Mouse (Mus musculus): ENCODE results near the gene Gm9936. TPM values are rescaled to one million over a fixed set of nuclear protein-coding genes. Genes with fewer than 3 reads are reported as not detected.
A peak's percentile ranks its signal among the peaks of the same experiment; 100 is the strongest.

The Gm9936 gene
- total RNA-seq (2021) = not detected
- not detected in 2 replicates for polyA plus RNA-seq (2012; rRNA removed)
- long read RNA-seq = 0 reads

- no peak for DNase-seq
- H3K9ac ChIP-seq (ENCODE audit: low read depth, low read length) = no peak within 1 kb of the TSS
- H3K4me3 ChIP-seq = no peak within 1 kb of the TSS
- H3K27me3 ChIP-seq (ENCODE audit: control insufficient read depth, insufficient read depth, low read length) = no peaks in the 10 kb centered on the region
- H3K36me3 ChIP-seq (ENCODE audit: control insufficient read depth, insufficient read depth, low read length) = no peaks in the 10 kb centered on the region
- intact Hi-C loops (cut with DNase I) = no loop called here
- peaks cover 3% of the 10 kb centered on the region; the same call in 1 of the 2 replicates for H3K4me1 ChIP-seq (ENCODE audit: control insufficient read depth, insufficient read depth, low read length)
- no peaks in the 10 kb centered on the region for H3K79me2 ChIP-seq (replicated peaks; ENCODE audit: control insufficient read depth, insufficient read depth, low read length)
- TF ChIP-seq EP300 (IDR thresholded peaks at IDR 0.05; ENCODE audit: insufficient read depth, low read depth, low read length) (no peak), CTCF (IDR thresholded peaks at IDR 0.05) (no peak), POLR2A (IDR thresholded peaks at IDR 0.05; ENCODE audit: insufficient read depth, low read depth, low read length) (no peak)
- H3K27ac ChIP-seq = no peak within 1 kb of the TSS
- WGBS = 74% methylated on average over 12 of the region's 12 CpGs
Measured at GRCm38 (mm10) chr5:114858582-114858981, at the start of gene Gm9936. Gene Gm9936 (minus strand): TSS chr5:114858682.

GRCm38 (mm10) chr5:114902413-114902812, 43.9 kb upstream of the Gm9936 start:
- Histone ChIP-seq H3K9ac (ENCODE audit: low read depth, low read length) (no peak overlapping the region), H3K27me3 (ENCODE audit: control insufficient read depth, insufficient read depth, low read length) (no peaks in the 10 kb centered on the region), H3K79me2 (replicated peaks; ENCODE audit: control insufficient read depth, insufficient read depth, low read length) (no peaks in the 10 kb centered on the region), H3K36me3 (ENCODE audit: control insufficient read depth, insufficient read depth, low read length) (no peaks in the 10 kb centered on the region), H3K4me1 (ENCODE audit: control insufficient read depth, insufficient read depth, low read length) (no peaks in the 10 kb centered on the region; the same call in 1 of the 2 replicates), H3K4me3 (no peak overlapping the region), H3K27ac (no peak overlapping the region)
- TF ChIP-seq CTCF (IDR thresholded peaks at IDR 0.05) = peak; percentile 83
- no peak for TF ChIP-seq POLR2A (IDR thresholded peaks at IDR 0.05; ENCODE audit: insufficient read depth, low read depth, low read length)
- peak in 1 of 2 experiments; percentile 39 for DNase-seq
- intact Hi-C loops (cut with DNase I) = loop anchor here (2.0 kb wide), 1 partner anchor 264 kb away; no protein-coding TSS in a partner anchor
- 61% methylated on average over 1 of the region's 1 CpGs for WGBS

- no peaks in the 10 kb centered on the region for H3K36me3 ChIP-seq (ENCODE audit: control insufficient read depth, insufficient read depth, low read length)
- H3K4me3 ChIP-seq = no peak overlapping the region
- H3K79me2 ChIP-seq (replicated peaks; ENCODE audit: control insufficient read depth, insufficient read depth, low read length) = no peaks in the 10 kb centered on the region
- intact Hi-C loops (cut with DNase I) = loop anchor here (5.0 kb wide), 1 partner anchor 77 kb away; the partner anchor contains the start of gene 1500011B03Rik
- no peak for TF ChIP-seq CTCF (IDR thresholded peaks at IDR 0.05)
- TF ChIP-seq EP300 (IDR thresholded peaks at IDR 0.05; ENCODE audit: insufficient read depth, low read depth, low read length) = no peak
- no peak for TF ChIP-seq POLR2A (IDR thresholded peaks at IDR 0.05; ENCODE audit: insufficient read depth, low read depth, low read length)
- H3K27me3 ChIP-seq (ENCODE audit: control insufficient read depth, insufficient read depth, low read length) = no peaks in the 10 kb centered on the region
- no peak overlapping the region for H3K9ac ChIP-seq (ENCODE audit: low read depth, low read length)
- peaks cover 3% of the 10 kb centered on the region for H3K4me1 ChIP-seq (ENCODE audit: control insufficient read depth, insufficient read depth, low read length)
- DNase-seq = no peak
- 55% methylated on average over 7 of the region's 7 CpGs for WGBS
- no peak overlapping the region for H3K27ac ChIP-seq
Measured at GRCm38 (mm10) chr5:114898857-114899256, 40.4 kb upstream of the Gm9936 start.

GRCm38 (mm10) chr5:114897374-114897793, 38.9 kb upstream of the Gm9936 start:
- peak overlapping the region; percentile 65 for H3K9ac ChIP-seq (ENCODE audit: low read depth, low read length)
- no peaks in the 10 kb centered on the region for H3K36me3 ChIP-seq (ENCODE audit: control insufficient read depth, insufficient read depth, low read length)
- peaks cover 3% of the 10 kb centered on the region for H3K4me1 ChIP-seq (ENCODE audit: control insufficient read depth, insufficient read depth, low read length)
- DNase-seq = peak; percentile 74 to 76
- 4% methylated on average over 7 of the region's 7 CpGs for WGBS
- TF ChIP-seq POLR2A (IDR thresholded peaks at IDR 0.05; ENCODE audit: insufficient read depth, low read depth, low read length) (peak; percentile 81), CTCF (IDR thresholded peaks at IDR 0.05) (no peak), EP300 (IDR thresholded peaks at IDR 0.05; ENCODE audit: insufficient read depth, low read depth, low read length) (0 out of 2 replicates have a peak, but pooled peaks have one; percentile 24)
- peak overlapping the region; percentile 68 for H3K4me3 ChIP-seq
- intact Hi-C loops (cut with DNase I) = loop anchor here (5.0 kb wide), 1 partner anchor 75 kb away; the partner anchor contains the start of gene 1500011B03Rik
- H3K27ac ChIP-seq = peak overlapping the region; percentile 94
- no peaks in the 10 kb centered on the region for H3K27me3 ChIP-seq (ENCODE audit: control insufficient read depth, insufficient read depth, low read length)
- no peaks in the 10 kb centered on the region for H3K79me2 ChIP-seq (replicated peaks; ENCODE audit: control insufficient read depth, insufficient read depth, low read length)

DNA sequence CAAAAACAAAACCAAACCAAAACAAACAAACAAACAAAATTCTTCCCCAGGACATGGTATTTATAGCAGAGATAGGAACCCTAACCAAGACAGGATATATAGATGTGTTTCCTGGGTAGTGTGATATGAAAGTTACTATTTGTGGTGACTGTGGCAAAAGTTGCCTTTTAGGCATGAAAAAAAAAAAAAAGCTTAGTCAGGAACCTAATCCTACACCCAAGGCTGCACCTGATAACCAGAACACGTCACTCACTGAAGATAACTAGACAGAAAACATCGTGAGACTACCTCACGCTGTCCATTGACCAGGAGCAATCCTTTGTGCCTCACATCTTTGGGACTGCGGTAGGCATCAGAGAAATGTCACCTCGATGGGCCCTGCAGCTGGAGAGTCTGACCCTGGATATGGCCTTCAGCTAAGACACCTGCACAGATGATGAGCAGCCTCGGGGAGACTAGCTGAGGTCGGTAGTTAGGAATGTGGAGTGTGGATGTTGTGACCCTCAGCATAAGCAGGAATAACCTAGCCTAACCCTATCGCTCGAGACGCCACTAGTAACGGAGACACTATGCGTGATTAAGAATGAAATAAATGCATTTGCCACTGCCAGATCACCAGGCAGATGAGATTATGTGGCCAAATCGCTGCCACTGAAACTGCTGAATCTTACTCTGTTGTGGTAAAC, 38.3 kb upstream of the Gm9936 start, which contains the start of gene Oasl2:
Gene Oasl2 (plus strand): TSS at position 249 of the 686 bp plus-strand sequence.
- H3K36me3 ChIP-seq (ENCODE audit: control insufficient read depth, insufficient read depth, low read length) = no peaks in the 10 kb centered on the region
- H3K27ac ChIP-seq = peak within 1 kb of the TSS; percentile 94
- H3K4me3 ChIP-seq = peak within 1 kb of the TSS; percentile 68
- intact Hi-C loops (cut with DNase I) = loop anchor here (5.0 kb wide), 1 partner anchor 75 kb away; the partner anchor contains the start of gene 1500011B03Rik
- TF ChIP-seq POLR2A (IDR thresholded peaks at IDR 0.05; ENCODE audit: insufficient read depth, low read depth, low read length) (no peak), CTCF (IDR thresholded peaks at IDR 0.05) (no peak), EP300 (IDR thresholded peaks at IDR 0.05; ENCODE audit: insufficient read depth, low read depth, low read length) (no peak)
- peak in 1 of 2 experiments; percentile 13 for DNase-seq
- 32% methylated on average over 13 of the region's 13 CpGs for WGBS
- no peaks in the 10 kb centered on the region for H3K79me2 ChIP-seq (replicated peaks; ENCODE audit: control insufficient read depth, insufficient read depth, low read length)
- peak within 1 kb of the TSS; percentile 65 for H3K9ac ChIP-seq (ENCODE audit: low read depth, low read length)
- no peaks in the 10 kb centered on the region for H3K27me3 ChIP-seq (ENCODE audit: control insufficient read depth, insufficient read depth, low read length)
- H3K4me1 ChIP-seq (ENCODE audit: control insufficient read depth, insufficient read depth, low read length) = peaks cover 3% of the 10 kb centered on the region

DNA sequence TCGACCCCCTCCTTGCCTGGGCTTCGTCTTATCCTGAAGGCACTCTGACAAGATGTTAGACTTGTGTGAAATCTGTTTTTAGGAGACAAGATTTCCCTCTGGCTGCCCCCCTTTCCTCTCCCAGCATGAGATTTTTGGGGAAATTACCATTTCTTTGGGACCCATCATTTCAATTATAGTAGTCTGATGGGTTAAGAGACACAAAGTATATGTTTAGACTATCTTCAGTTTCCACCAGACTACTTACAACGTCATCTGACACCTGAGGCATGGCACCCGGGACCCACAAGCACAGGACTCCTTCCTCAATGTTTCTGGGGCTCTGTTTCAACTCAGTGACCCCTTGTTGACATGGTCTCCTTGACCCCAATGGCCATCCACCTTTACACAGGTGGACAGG, 37.1 kb upstream of the Gm9936 start:
- DNase-seq = no peak
- H3K9ac ChIP-seq (ENCODE audit: low read depth, low read length) = no peak overlapping the region
- no peak overlapping the region for H3K27ac ChIP-seq
- 91% methylated on average over 4 of the region's 4 CpGs for WGBS
- no peaks in the 10 kb centered on the region for H3K79me2 ChIP-seq (replicated peaks; ENCODE audit: control insufficient read depth, insufficient read depth, low read length)
- no peaks in the 10 kb centered on the region for H3K27me3 ChIP-seq (ENCODE audit: control insufficient read depth, insufficient read depth, low read length)
- no peak for TF ChIP-seq POLR2A (IDR thresholded peaks at IDR 0.05; ENCODE audit: insufficient read depth, low read depth, low read length)
- no peak for TF ChIP-seq EP300 (IDR thresholded peaks at IDR 0.05; ENCODE audit: insufficient read depth, low read depth, low read length)
- TF ChIP-seq CTCF (IDR thresholded peaks at IDR 0.05) = no peak
- no peak overlapping the region for H3K4me3 ChIP-seq
- intact Hi-C loops (cut with DNase I) = loop anchor here (5.0 kb wide), 1 partner anchor 73 kb away; the partner anchor contains the start of gene 1500011B03Rik
- H3K4me1 ChIP-seq (ENCODE audit: control insufficient read depth, insufficient read depth, low read length) = peaks cover 3% of the 10 kb centered on the region
- H3K36me3 ChIP-seq (ENCODE audit: control insufficient read depth, insufficient read depth, low read length) = no peaks in the 10 kb centered on the region

Data from heart, adult 2 months (tissue).